Mouse (Mus musculus): ENCODE results near the gene Cdc42bpb. TPM values are rescaled to one million over a fixed set of nuclear protein-coding genes. Genes with fewer than 3 reads are reported as not detected.
A peak's percentile ranks its signal among the peaks of the same experiment; 100 is the strongest.

Gene Cdc42bpb
- polyA plus RNA-seq, 1 experiment from 2014 or later: 25.6 TPM

DNA sequence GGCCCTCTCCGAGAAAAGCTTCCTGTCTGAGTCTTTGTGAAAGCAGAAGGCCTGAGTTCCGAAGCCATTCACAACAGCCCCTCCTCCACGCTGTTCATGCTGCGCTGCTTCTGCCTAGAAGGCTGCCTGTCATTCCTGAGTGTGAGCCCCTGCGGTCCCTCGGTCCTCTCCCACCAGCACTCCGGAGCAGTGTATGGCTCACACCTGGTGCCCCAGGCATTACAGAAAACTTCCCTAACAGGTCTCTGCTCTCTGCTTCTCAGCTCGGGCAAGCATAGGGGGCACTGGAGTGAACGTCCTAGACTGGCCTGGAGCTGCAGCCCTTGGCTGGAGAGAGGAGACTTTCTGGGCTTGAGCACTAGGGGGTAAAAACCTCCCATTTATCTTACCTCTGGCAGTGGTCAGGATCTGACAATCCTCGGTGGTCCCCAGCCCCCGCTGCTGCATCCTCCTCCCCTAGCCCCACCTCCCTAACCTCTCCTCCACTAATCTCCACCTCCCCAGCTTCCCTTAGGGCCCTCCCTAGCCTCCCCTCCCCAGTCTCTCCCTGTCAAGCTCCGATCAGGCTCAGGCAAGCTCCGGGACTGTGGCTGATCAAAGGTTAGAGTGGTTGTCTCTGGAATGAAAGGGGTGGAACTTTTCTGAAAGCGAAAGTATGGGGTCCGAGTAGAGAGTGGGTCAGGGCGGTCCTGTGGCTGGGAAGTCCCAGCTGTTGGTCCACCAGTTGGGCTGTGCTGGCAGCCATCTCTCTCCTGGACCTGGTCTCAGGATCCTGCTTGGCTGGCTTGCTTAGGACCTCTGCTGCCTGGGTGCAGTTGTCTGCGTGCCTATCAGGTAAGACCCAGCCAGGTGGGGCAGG, 39.6 kb upstream of the Cdc42bpb start, which contains the start of gene Exoc3l4:
Exoc3l4 (plus strand) TSS at position 97 of the 859 bp plus-strand sequence.
- Histone ChIP-seq H3K4me3 (ENCODE audit: low read depth, low read length) (peak within 1 kb of the TSS; percentile 38), H3K4me1 (replicated peaks; ENCODE audit: control insufficient read depth, insufficient read depth, low read length) (peaks cover 31% of the 10 kb centered on the region), H3K9me3 (ENCODE audit: control insufficient read depth, low read length) (no peaks in the 10 kb centered on the region), H3K27me3 (replicated peaks; ENCODE audit: control insufficient read depth, insufficient read depth, low read length) (peaks cover 6% of the 10 kb centered on the region), H3K9ac (ENCODE audit: low read depth, low read length) (peak within 1 kb of the TSS; percentile 1; the same call in 1 of the 2 replicates), H3K4me2 (peak within 1 kb of the TSS; percentile 66), H3K36me3 (ENCODE audit: control insufficient read depth, insufficient read depth, low read length) (no peaks in the 10 kb centered on the region), H3K27ac (ENCODE audit: low read depth, low read length) (0 out of 2 replicates have a peak within 1 kb of the TSS, but pooled peaks have one; percentile 40)
- peak; percentile 54 for ATAC-seq (replicated peaks; ENCODE audit: low FRiP score)
- DNase-seq (ENCODE audit: low spot score): no peak
- 5% methylated on average over 17 of the region's 17 CpGs for WGBS

DNA sequence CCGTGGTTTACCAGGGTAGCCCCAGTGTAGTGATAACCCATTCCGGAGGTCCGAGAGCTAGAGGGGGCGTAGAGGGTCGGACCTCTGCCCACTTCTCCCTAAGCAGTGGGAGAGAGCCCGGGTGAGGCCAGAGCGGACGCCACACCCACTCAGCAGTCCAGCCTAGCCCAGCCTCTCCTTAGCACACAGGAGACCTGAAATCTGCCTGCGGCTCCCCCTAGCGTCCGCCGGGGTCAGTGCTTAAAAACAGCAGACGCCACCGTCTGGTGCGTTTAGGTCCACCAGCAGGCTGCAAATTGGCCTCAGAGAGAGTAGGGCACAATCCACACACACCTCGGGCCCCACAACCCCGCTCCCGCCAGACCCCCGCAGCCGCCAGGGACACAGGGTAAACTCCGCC, 35.8 kb upstream of the Cdc42bpb start:
- no peaks in the 10 kb centered on the region for H3K9me3 ChIP-seq (ENCODE audit: control insufficient read depth, low read length)
- H3K27me3 ChIP-seq (replicated peaks; ENCODE audit: control insufficient read depth, insufficient read depth, low read length): peaks cover 28% of the 10 kb centered on the region
- H3K36me3 ChIP-seq (ENCODE audit: control insufficient read depth, insufficient read depth, low read length): no peaks in the 10 kb centered on the region
- peaks cover 11% of the 10 kb centered on the region for H3K4me1 ChIP-seq (replicated peaks; ENCODE audit: control insufficient read depth, insufficient read depth, low read length)
- ATAC-seq (replicated peaks; ENCODE audit: low FRiP score) (peak; percentile 70), DNase-seq (ENCODE audit: low spot score) (peak; percentile 84)
- H3K9ac ChIP-seq (ENCODE audit: low read depth, low read length): no peak overlapping the region
- 0% methylated on average over 21 of the region's 21 CpGs for WGBS
- peak overlapping the region; percentile 62 for H3K4me2 ChIP-seq
- 0 out of 2 replicates have a peak overlapping the region, but pooled peaks have one; percentile 25 for H3K27ac ChIP-seq (ENCODE audit: low read depth, low read length)
- H3K4me3 ChIP-seq (ENCODE audit: low read depth, low read length): peak overlapping the region; percentile 30; the same call in 1 of the 2 replicates

GRCm38 (mm10) chr12:111412581-111413284, 35.2 kb upstream of the Cdc42bpb start:
- DNase-seq (ENCODE audit: low spot score): no peak
- peaks cover 34% of the 10 kb centered on the region for H3K27me3 ChIP-seq (replicated peaks; ENCODE audit: control insufficient read depth, insufficient read depth, low read length)
- H3K9ac ChIP-seq (ENCODE audit: low read depth, low read length): no peak overlapping the region
- H3K36me3 ChIP-seq (ENCODE audit: control insufficient read depth, insufficient read depth, low read length): no peaks in the 10 kb centered on the region
- no peaks in the 10 kb centered on the region for H3K9me3 ChIP-seq (ENCODE audit: control insufficient read depth, low read length)
- ATAC-seq (replicated peaks; ENCODE audit: low FRiP score): no peak; the same call in 1 of the 2 replicates
- peaks cover 11% of the 10 kb centered on the region for H3K4me1 ChIP-seq (replicated peaks; ENCODE audit: control insufficient read depth, insufficient read depth, low read length)
- H3K27ac ChIP-seq (ENCODE audit: low read depth, low read length): 0 out of 2 replicates have a peak overlapping the region, but pooled peaks have one; percentile 25
- H3K4me2 ChIP-seq: peak overlapping the region; percentile 62
- 24% methylated on average over 12 of the region's 12 CpGs for WGBS
- H3K4me3 ChIP-seq (ENCODE audit: low read depth, low read length): peak overlapping the region; percentile 30; the same call in 1 of the 2 replicates

DNA sequence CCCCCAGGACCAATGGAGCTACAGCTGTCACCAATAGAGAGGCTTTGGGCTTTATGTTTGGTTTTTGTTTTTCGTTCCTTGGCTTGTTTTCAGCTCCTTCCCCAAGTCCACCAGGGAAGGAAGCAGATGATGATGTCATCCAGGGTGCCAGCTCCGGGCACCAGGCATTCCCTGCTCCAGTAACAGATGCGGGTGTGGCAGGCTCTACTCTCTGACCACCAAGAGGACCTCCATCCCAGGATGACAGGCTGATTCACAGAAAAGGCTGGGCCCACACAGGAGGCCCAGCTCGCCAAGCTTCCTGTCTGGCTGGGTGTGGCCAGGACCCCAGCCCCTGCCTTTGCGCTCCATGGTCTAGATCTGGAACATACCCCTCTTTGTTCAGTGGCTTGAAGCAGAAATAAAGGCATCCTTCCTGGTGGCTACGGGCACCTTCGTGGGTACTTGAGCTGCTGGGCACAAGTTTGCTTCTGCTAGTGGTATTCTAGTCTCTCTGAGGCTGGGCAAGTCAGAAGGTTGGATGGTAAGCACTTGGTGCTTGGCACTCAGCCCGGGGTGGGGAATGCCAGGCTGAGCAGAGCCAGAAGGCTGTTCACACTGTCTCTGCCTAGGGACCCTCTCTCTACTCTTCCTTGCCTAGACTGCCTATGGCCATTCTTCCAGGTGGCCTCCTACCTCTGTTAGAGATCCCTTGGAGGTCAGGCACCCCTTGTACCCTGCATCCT, 34.3 kb upstream of the Cdc42bpb start:
- no peak for DNase-seq (ENCODE audit: low spot score)
- Histone ChIP-seq H3K9me3 (ENCODE audit: control insufficient read depth, low read length) (no peaks in the 10 kb centered on the region), H3K4me1 (replicated peaks; ENCODE audit: control insufficient read depth, insufficient read depth, low read length) (peaks cover 10% of the 10 kb centered on the region), H3K9ac (ENCODE audit: low read depth, low read length) (no peak overlapping the region), H3K27me3 (replicated peaks; ENCODE audit: control insufficient read depth, insufficient read depth, low read length) (peaks cover 43% of the 10 kb centered on the region), H3K4me3 (ENCODE audit: low read depth, low read length) (no peak overlapping the region), H3K36me3 (ENCODE audit: control insufficient read depth, insufficient read depth, low read length) (no peaks in the 10 kb centered on the region), H3K4me2 (no peak overlapping the region), H3K27ac (ENCODE audit: low read depth, low read length) (no peak overlapping the region)
- no peak for ATAC-seq (replicated peaks; ENCODE audit: low FRiP score)
- 68% methylated on average over 8 of the region's 8 CpGs for WGBS

GRCm38 (mm10) chr12:111409583-111409982, 32.1 kb upstream of the Cdc42bpb start:
- 49% methylated on average over 5 of the region's 5 CpGs for WGBS
- Histone ChIP-seq H3K4me2 (no peak overlapping the region), H3K36me3 (ENCODE audit: control insufficient read depth, insufficient read depth, low read length) (no peaks in the 10 kb centered on the region), H3K4me3 (ENCODE audit: low read depth, low read length) (no peak overlapping the region), H3K9ac (ENCODE audit: low read depth, low read length) (no peak overlapping the region), H3K9me3 (ENCODE audit: control insufficient read depth, low read length) (no peaks in the 10 kb centered on the region), H3K27me3 (replicated peaks; ENCODE audit: control insufficient read depth, insufficient read depth, low read length) (peaks cover 56% of the 10 kb centered on the region), H3K4me1 (replicated peaks; ENCODE audit: control insufficient read depth, insufficient read depth, low read length) (peaks cover 13% of the 10 kb centered on the region), H3K27ac (ENCODE audit: low read depth, low read length) (no peak overlapping the region)
- ATAC-seq (replicated peaks; ENCODE audit: low FRiP score) (no peak), DNase-seq (ENCODE audit: low spot score) (no peak)

DNA sequence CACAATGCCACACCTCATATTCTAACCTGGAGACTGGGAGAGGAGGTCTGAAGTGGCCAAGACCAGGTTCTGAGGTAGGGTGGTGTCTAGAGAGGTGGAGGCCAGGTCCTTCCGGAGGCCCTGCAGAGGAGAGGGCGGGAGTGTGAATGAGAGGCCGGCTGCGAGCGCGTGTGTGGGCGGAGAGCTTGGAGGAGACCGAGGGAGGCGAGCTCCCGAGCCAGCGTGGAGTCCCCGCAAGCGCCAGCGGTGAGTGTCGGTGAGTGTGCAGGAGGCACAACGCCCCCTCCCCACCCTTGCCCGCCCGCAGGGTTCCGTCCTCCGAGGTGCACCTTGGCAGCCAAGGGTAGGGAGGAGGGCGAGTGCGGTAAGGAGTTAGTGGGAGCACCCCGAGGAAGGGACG, 29.1 kb upstream of the Cdc42bpb start, which contains the start of gene Lbhd2:
Lbhd2 (plus strand) TSS at position 188 of the 400 bp plus-strand sequence.
- DNase-seq (ENCODE audit: low spot score) (no peak), ATAC-seq (replicated peaks; ENCODE audit: low FRiP score) (no peak)
- Histone ChIP-seq H3K4me3 (ENCODE audit: low read depth, low read length) (no peak within 1 kb of the TSS; the same call in 1 of the 2 replicates), H3K27me3 (replicated peaks; ENCODE audit: control insufficient read depth, insufficient read depth, low read length) (peaks cover 61% of the 10 kb centered on the region), H3K9ac (ENCODE audit: low read depth, low read length) (no peak within 1 kb of the TSS; the same call in 1 of the 2 replicates), H3K27ac (ENCODE audit: low read depth, low read length) (no peak within 1 kb of the TSS), H3K4me2 (peak within 1 kb of the TSS; percentile 52), H3K9me3 (ENCODE audit: control insufficient read depth, low read length) (no peaks in the 10 kb centered on the region), H3K4me1 (replicated peaks; ENCODE audit: control insufficient read depth, insufficient read depth, low read length) (peaks cover 8% of the 10 kb centered on the region; the same call in 1 of the 2 replicates), H3K36me3 (ENCODE audit: control insufficient read depth, insufficient read depth, low read length) (no peaks in the 10 kb centered on the region)
- WGBS: 4% methylated on average over 24 of the region's 24 CpGs

DNA sequence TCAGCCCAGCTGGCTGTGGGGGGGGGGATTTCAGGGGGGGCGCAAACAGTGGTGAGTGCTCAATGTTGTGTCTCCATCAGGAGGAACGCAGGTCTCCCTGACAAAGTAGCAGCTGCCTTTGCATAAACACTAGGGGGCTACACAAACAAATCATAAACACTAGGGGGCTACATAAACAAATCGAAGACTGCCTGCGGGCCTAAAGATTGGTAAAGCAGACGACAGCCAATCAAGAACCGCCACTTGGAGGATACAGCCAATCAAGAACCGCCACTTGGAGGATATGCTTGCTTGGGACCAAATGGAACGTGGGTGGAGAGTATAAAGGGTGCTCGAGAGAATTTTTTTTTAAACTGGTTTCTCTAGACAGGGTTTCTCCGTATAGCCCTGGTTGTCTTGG, 27.4 kb upstream of the Cdc42bpb start:
- H3K27me3 ChIP-seq (replicated peaks; ENCODE audit: control insufficient read depth, insufficient read depth, low read length): peaks cover 50% of the 10 kb centered on the region
- DNase-seq (ENCODE audit: low spot score) (no peak), ATAC-seq (replicated peaks; ENCODE audit: low FRiP score) (no peak)
- H3K4me3 ChIP-seq (ENCODE audit: low read depth, low read length): no peak overlapping the region
- 59% methylated on average over 10 of the region's 10 CpGs for WGBS
- H3K27ac ChIP-seq (ENCODE audit: low read depth, low read length): no peak overlapping the region
- no peaks in the 10 kb centered on the region for H3K9me3 ChIP-seq (ENCODE audit: control insufficient read depth, low read length)
- H3K4me1 ChIP-seq (replicated peaks; ENCODE audit: control insufficient read depth, insufficient read depth, low read length): peaks cover 8% of the 10 kb centered on the region; the same call in 1 of the 2 replicates
- H3K4me2 ChIP-seq: no peak overlapping the region
- H3K36me3 ChIP-seq (ENCODE audit: control insufficient read depth, insufficient read depth, low read length): no peaks in the 10 kb centered on the region
- H3K9ac ChIP-seq (ENCODE audit: low read depth, low read length): no peak overlapping the region
